Mouse (Mus musculus): ENCODE data around the gene Cldn6.

The Cldn6 gene

GRCm38 (mm10) chr17:23722376-23723125 lies 43.5 kb downstream of the Cldn6 start, which contains the start of gene 1520401A03Rik:
Gene 1520401A03Rik, minus strand, starts transcription at chr17:23722783.
- DNase-seq (ENCODE audit: low spot score in 2 of 2) = no peak

DNA sequence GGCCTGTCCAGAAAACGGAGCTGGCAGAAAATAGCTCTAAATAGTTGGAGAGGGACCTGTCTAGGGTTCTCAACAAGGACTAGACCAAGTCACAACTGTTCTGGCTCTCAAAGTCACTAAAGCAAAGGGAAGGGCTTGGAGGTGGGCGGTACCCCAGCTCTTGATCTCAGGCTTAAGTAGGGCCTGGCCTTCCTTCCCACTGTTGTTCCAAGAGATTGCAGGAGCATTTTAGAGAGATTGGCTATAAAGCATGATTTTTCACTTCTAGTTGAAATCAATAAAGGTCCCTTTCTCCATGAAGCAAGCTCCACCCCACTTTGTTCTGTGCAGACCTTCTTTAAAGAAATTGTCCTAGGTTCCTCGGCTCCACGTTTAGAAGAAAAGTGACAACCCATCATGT lies 46.4 kb downstream of the Cldn6 start:
- DNase-seq (ENCODE audit: low spot score in 2 of 2) = no peak

DNA sequence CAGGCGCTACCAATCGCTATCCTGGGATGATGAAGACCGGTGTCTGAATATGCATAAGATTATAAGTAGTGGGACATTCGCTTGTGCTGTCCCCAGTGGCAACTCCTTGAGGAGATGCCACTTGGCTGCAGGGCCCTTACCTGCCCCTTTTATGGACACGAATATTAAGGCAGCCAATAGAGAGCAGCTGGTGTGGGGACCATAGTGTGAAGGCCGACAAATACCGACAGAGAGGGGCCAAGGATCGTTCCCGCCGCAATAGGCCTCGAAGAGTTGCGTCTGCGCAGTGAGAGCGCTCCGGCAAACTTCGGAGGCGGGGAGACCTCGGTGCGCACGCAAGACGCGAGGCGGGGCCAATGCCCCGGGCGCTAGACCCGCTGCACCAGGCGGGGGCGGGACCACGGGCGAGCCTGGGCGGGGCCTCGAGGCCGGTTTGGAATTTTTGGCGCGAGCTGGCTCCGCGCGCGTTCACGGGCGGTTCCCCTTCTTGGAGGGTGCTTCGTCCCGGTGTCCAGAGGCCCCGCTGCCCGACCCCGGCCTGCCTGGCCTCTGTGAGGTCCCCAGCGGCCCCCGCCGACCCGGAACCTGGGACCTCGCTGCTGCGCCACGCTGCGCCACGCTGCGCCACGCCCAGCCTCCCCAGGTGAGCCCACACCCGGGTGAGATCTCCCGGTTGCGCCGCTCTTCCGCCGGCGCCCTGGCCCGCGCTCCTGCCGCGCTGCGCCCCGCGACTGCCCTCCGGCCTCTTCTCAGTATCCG lies 47.1 kb downstream of the Cldn6 start, which contains the start of gene Pkmyt1:
TSS of gene Pkmyt1 (plus strand) at position 338 of the 759 bp plus-strand sequence.
- DNase-seq (ENCODE audit: low spot score in 2 of 2) = peak; percentile 90 to 92

GRCm38 (mm10) chr17:23726758-23727142 lies 47.7 kb downstream of the Cldn6 start:
- DNase-seq (ENCODE audit: low spot score in 2 of 2) = peak; percentile 51 to 63

DNA sequence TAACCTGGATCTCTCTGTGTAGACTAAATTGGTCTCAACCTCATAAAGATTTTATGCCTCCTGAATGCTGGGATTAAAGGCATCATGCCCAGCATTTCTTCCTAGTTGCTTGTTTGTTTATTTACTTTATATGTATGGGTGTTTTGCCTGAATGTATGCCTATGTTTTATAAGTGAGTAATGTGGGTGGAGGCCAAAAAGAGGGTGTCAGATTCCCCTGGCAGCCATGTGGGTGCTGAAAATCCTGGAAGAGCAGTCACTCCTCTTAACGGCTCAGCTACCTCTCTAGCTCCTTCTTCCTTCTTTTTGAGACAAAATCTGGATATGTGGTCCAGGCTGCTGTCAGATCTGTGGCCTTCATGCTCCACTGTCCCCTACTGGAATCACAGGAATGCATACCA lies 51.4 kb downstream of the Cldn6 start:
- DNase-seq (ENCODE audit: low spot score in 2 of 2) = no peak
